In genomic region chr7:27300801-27301200, GRCm38 (mm10) we compare ENCODE assay signal across 17 mouse cellular contexts. TPM values are rescaled to one million over a fixed set of nuclear protein-coding genes. Genes with fewer than 3 reads are reported as not detected.
DNase-seq lines count a peak whose midpoint lies in the region.
"Had no signal": no experiment of that assay in that cellular context is flagged by ENCODE, and none has a peak within 500 bp of the region (broad histone marks: within the 10 kb centered on the region; RNA-seq: fewer than 3 reads in every experiment).

No protein-coding gene starts in this region.

- intact Hi-C loops in heart, postnatal 14 days (cut with DNase I), result no loop called here

- DNase-seq in heart, adult 11 months, result peak; percentile 89
- DNase-seq in heart, postnatal 14 days, result no peak
- DNase-seq in right cerebral cortex, adult 18-20 months, result peak; percentile 40
- DNase-seq in right cerebral cortex, adult 2 months (ENCODE audit: low spot score in 2 of 2), result no peak
- DNase-seq in telencephalon, adult 2 months (ENCODE audit: low read depth, low spot score), result peak; percentile 54
- DNase-seq in urinary bladder, postnatal 14 days (ENCODE audit: low spot score), result no peak
- DNase-seq: adrenal gland, adult 2 months; adrenal gland, postnatal 10 days; adrenal gland, postnatal 25 days; cerebellum, adult 11-12 months; cerebellum, adult 2 months; cerebellum, adult 9-11 months; cerebellum, postnatal 14 days; cerebellum, postnatal 36 days; embryo, embryonic 11 days had no signal

RNA-seq across cellular contexts. Expression of gene Ltbp4, which starts 36.7 kb away (rescaled TPM):
- total RNA-seq in heart, postnatal 14 days (2021), result 100 to 1,000 TPM; 354 to 358 TPM
- total RNA-seq: common myeloid progenitor, adult 5-6 weeks had no signal

RNA-seq across cellular contexts. Expression of gene Numbl, which starts 42.6 kb away (rescaled TPM):
- 1 to 10 TPM; 7.9 to 8.5 TPM for total RNA-seq in heart, postnatal 14 days (2021)

RNA-seq across cellular contexts. Expression of gene Shkbp1, which starts 55.0 kb away (rescaled TPM):
- total RNA-seq in heart, postnatal 14 days (2021), result 1 to 10 TPM; 8.6 to 9.7 TPM

RNA-seq across cellular contexts. Expression of gene Gm20479, which starts 56.4 kb away (rescaled TPM):
- under 1 TPM in 1 of 2 experiments, not detected in 1; 0.76 TPM for total RNA-seq in heart, postnatal 14 days (2021)
- total RNA-seq: common myeloid progenitor, adult 5-6 weeks; MEL had no signal

Comparison
In these comparisons a context has a peak if more than half of its experiments do, and no peak if none do; other contexts are left out.
1. DNase-seq: peak in heart, adult 11 months (single experiment), right cerebral cortex, adult 18-20 months (single experiment) and telencephalon, adult 2 months (single experiment); none in heart, postnatal 14 days (0 of 2), right cerebral cortex, adult 2 months (0 of 2) and urinary bladder, postnatal 14 days (single experiment).